ENCODE assay signal across 8 mouse cellular contexts in the genomic region with DNA sequence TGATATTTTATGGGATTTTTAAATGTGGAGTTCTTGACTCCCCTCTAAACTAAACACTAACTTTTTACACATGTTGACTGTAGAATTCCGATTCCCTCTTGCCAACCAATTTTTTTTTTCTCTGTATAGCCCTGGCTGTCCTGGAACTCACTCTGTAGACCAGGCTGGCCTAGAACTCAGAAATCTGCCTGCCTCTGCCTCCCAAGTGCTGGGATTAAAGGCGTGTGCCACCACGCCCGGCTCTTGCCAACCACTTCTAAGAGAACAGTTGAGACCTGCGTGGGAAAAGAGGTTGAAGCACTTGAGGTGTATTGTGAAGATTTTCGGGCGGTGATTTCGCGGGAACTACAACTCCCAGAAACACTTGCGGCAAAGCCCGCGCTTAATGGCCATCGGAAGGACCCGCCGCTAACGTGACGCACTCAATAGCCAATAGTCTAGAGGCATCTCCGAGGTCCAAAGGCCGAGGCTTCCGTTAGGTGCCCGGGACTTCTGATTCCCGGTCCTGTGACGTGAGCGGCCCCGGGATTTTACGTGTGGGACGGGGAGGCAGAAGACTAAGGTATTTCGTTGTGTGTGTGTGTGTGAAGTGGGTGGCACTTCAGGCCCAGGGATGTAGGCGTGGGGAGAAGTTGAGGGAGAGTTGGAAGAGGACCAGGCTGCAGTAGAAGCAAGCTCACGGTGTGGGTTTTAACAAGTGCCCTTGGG. TPM values are rescaled to one million over a fixed set of nuclear protein-coding genes. Genes with fewer than 3 reads are reported as not detected.
DNase-seq lines count a peak whose midpoint lies in the region; ATAC-seq lines count a peak whose summit lies in the region.

A gene (plus strand): TSS at position 414 of the 708 bp plus-strand sequence.

- H3K4me1 ChIP-seq in heart, embryonic 14.5 days (ENCODE audit: control insufficient read depth in 2 of 2, insufficient read depth in 2 of 2, low read length in 2 of 2): peaks cover 4 to 13% of the 10 kb centered on the region in 2 experiments; a peak in 3 of 4 replicates
- peaks cover 43% of the 10 kb centered on the region for H3K4me1 ChIP-seq in liver, embryonic 13.5 days (replicated peaks)
- peaks cover 8% of the 10 kb centered on the region for H3K4me1 ChIP-seq in stomach, embryonic 16.5 days (ENCODE audit: control insufficient read depth, insufficient read depth, low read length)

- peak; percentile 77 for DNase-seq in c-Kit-negative CD71-positive TER-119-positive erythroid progenitor cells, embryonic 14.5 days (ENCODE audit: low read depth, low spot score)
- DNase-seq in fibroblast of lung, adult 2 months (ENCODE audit: low read depth): peak; percentile 81
- DNase-seq in kidney, postnatal 14 days: peak; percentile 94
- peak; percentile 84 for DNase-seq in liver, embryonic 13.5 days
- DNase-seq in neural tube, embryonic 10.5 days (ENCODE audit: extremely low spot score, low spot score): peak; percentile 88

- under 1% methylated on average over 30 of the region's 30 CpGs for WGBS in heart, embryonic 14.5 days
- WGBS in liver, embryonic 13.5 days (ENCODE audit: insufficient replicate concordance): under 1% methylated on average over 30 of the region's 30 CpGs
- under 1% methylated on average over 30 of the region's 30 CpGs for WGBS in stomach, embryonic 16.5 days

- H3K27me3 ChIP-seq in heart, embryonic 14.5 days (ENCODE audit: control insufficient read depth, insufficient read depth, low read length): no peaks in the 10 kb centered on the region
- peaks cover 34% of the 10 kb centered on the region for H3K27me3 ChIP-seq in liver, embryonic 13.5 days
- no peaks in the 10 kb centered on the region for H3K27me3 ChIP-seq in stomach, embryonic 16.5 days (ENCODE audit: control insufficient read depth, insufficient read depth, low read length)

- H3K36me3 ChIP-seq in heart, embryonic 14.5 days (ENCODE audit: control insufficient read depth, insufficient read depth, low read length): no peaks in the 10 kb centered on the region
- H3K36me3 ChIP-seq in liver, embryonic 13.5 days: no peaks in the 10 kb centered on the region
- no peaks in the 10 kb centered on the region for H3K36me3 ChIP-seq in stomach, embryonic 16.5 days (ENCODE audit: control insufficient read depth, insufficient read depth, low read length)

- H3K9ac ChIP-seq in heart, embryonic 14.5 days (ENCODE audit: low read length): peak within 1 kb of the TSS; percentile 83
- H3K9ac ChIP-seq in liver, embryonic 13.5 days: peak within 1 kb of the TSS; percentile 78
- H3K9ac ChIP-seq in stomach, embryonic 16.5 days (ENCODE audit: low read length): peak within 1 kb of the TSS; percentile 67

- H3K27ac ChIP-seq in heart, embryonic 14.5 days (replicated peaks in 1 of 2; ENCODE audit: control insufficient read depth in 1 of 2, insufficient read depth in 1 of 2, low read depth in 2 of 2, low read length in 2 of 2): peak within 1 kb of the TSS; percentile 58 to 75
- H3K27ac ChIP-seq in liver, embryonic 13.5 days: peak within 1 kb of the TSS; percentile 77
- H3K27ac ChIP-seq in stomach, embryonic 16.5 days (ENCODE audit: low read length): peak within 1 kb of the TSS; percentile 45

- ATAC-seq in CD4-positive, CD25-positive, alpha-beta regulatory T cell, adult 4 months: peak; percentile 90
- ATAC-seq in heart, embryonic 14.5 days (ENCODE audit: insufficient number of reproducible peaks, insufficient read depth, low FRiP score, low read depth): peak; percentile 87
- peak; percentile 89 for ATAC-seq in liver, embryonic 13.5 days (ENCODE audit: low read depth)
- peak; percentile 92 for ATAC-seq in stomach, embryonic 16.5 days (ENCODE audit: insufficient read depth, low FRiP score)

- H3K9me3 ChIP-seq in heart, embryonic 14.5 days (ENCODE audit: control insufficient read depth, low read length): no peaks in the 10 kb centered on the region
- H3K9me3 ChIP-seq in liver, embryonic 13.5 days (replicated peaks): no peaks in the 10 kb centered on the region
- no peaks in the 10 kb centered on the region for H3K9me3 ChIP-seq in stomach, embryonic 16.5 days (replicated peaks; ENCODE audit: control insufficient read depth, low read length)

- peak within 1 kb of the TSS; percentile 96 for H3K4me2 ChIP-seq in heart, embryonic 14.5 days (ENCODE audit: low read length)
- H3K4me2 ChIP-seq in liver, embryonic 13.5 days: peak within 1 kb of the TSS; percentile 99
- H3K4me2 ChIP-seq in stomach, embryonic 16.5 days (ENCODE audit: low read depth, low read length): peak within 1 kb of the TSS; percentile 83

- peak within 1 kb of the TSS; percentile 61 to 84 for H3K4me3 ChIP-seq in heart, embryonic 14.5 days (ENCODE audit: control insufficient read depth in 1 of 2, insufficient read depth in 1 of 2, low read depth in 1 of 2, low read length in 2 of 2)
- H3K4me3 ChIP-seq in liver, embryonic 13.5 days (replicated peaks): peak within 1 kb of the TSS; percentile 79
- H3K4me3 ChIP-seq in stomach, embryonic 16.5 days (replicated peaks; ENCODE audit: low read length): peak within 1 kb of the TSS; percentile 67

RNA-seq across cellular contexts. Expression of the gene that starts here (rescaled TPM):
- polyA plus RNA-seq in CD4-positive, CD25-positive, alpha-beta regulatory T cell, adult 4 months (2017; shearing (Covaris generic)): 10 to 100 TPM; 11.0 to 13.9 TPM
- polyA plus RNA-seq in heart, embryonic 14.5 days (2014; fragmentation: Nextera tagmentation; extraction: Ambion mirVana): 13.8 and 14.4 TPM in 2 replicates
- 16.1 and 17.3 TPM in 2 replicates for polyA plus RNA-seq in liver, embryonic 13.5 days (2015; fragmentation: Nextera tagmentation; extraction: Ambion mirVana)
- 11.7 and 14.4 TPM in 2 replicates for polyA plus RNA-seq in stomach, embryonic 16.5 days (2015; fragmentation: Nextera tagmentation; extraction: Ambion mirVana)

Comparison
In these comparisons a context has a peak if more than half of its experiments do, and no peak if none do; other contexts are left out.
1. Peak in every context shown above with its lines: DNase-seq, ATAC-seq, H3K4me3 ChIP-seq and H3K27ac ChIP-seq.